Mouse (Mus musculus) 416B (cell line): ENCODE results near the gene Acsl3.

Experiments
- DNase-seq: peaks from one replicate; pipeline ENCODE4 v3.0.0; 2011; ENCODE audit warnings: low read depth

Gene Acsl3

DNA sequence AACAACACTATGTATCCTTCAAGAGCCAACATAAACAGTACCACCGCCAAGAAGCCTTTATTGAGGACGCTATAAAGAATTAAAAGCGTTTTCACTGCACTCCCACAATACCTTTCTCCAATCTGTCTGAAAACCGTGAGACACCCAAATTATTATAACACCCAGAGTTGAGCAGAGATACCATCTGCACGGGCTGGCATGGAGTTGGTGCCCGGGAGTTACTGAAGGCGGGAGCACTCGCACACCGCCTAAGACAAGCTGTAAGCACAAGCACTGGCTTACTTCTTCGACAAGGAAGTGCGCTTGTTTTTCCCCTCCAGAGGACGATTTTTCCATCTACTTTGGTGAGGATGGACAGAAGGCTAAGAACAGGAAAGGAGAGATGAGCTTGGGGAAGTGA lies 84.6 kb downstream of the Acsl3 start:
- no peak for DNase-seq

GRCm38 (mm10) chr1:78743318-78743717 lies 85.7 kb downstream of the Acsl3 start:
- no peak for DNase-seq

GRCm38 (mm10) chr1:78745230-78745777 lies 87.7 kb downstream of the Acsl3 start:
- DNase-seq: no peak
